Mouse (Mus musculus) left cerebral cortex, postnatal 14 days (tissue): ENCODE measurements at regions not wholly inside any gene's neighbourhood (a gene's known extent, or its start where the extent isn't known, plus 50 kb on each side); places are given as distances from the start of the nearest gene placed in this dataset.

ENCODE experiments used
- DNase-seq, 2 experiments: peaks; one replicate each; pipeline ENCODE4 v3.0.0; 2021 to 2022; ENCODE audit warnings: low spot score in 2 of 2, mixed read lengths in 1 of 2
- intact Hi-C: fragments of 180-260 bp; cut with DNase I; formaldehyde crosslinking; loops from one replicate; pipeline ENCODE4 v1.15.1; 2025

DNA sequence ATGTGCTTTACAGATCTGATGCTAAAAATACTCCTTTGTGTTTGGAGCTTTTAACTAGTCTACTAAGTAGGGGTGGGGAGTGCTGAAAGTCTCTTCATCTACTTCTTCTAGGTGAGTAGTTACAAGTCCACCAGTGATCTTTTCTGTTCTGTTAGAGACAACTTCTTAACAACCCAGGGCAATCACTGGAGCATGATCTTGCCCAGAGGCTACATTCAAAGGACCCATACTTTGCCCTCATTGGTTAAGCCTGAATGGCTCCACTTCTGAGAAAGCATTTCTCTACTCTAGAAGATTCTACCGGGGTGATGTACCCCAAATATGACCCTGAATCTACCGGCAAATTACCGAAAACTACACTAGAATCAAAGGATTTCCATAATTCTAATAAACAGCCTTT, 390.2 kb downstream of the Lpin1 start:
- intact Hi-C loops = no loop called here
- DNase-seq = no peak

DNA sequence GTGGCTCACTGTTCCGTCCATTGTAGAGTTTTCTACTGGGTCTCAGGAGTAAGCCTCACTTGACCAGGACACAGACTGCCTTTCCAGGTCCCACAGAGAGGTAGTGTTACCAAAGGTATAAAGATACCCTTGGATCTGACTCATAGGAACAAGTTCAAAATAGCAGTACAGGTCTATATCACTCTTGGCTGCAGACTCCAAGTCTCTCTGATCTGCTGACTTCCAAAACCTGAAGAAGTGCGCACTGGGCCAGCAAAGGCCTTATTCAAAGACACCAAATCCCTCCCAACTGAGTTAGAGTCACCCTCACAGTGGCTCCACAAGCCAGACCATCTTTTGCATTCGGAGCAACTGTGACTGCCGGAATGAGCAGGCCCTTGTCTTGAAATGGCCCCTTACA, 391.9 kb downstream of the Lpin1 start:
- intact Hi-C loops = no loop called here

DNA sequence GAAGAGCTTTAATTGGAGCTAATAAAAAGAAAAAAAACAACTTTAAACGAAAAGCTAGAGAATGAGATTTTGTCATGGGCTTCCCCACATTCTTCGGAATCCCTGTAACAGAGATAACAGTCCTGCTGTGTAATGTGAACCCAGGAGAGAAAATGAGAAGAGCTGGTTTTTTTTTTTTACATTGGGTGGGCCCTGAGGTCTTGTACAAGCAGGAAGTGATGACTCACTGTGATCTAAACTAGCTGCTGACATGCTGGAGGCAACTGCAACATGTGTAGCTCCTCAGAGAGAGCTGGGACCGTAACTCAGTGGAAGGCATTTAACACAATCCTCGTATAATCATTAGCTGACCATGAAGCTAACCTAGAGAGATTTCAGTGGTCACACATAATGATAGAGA, 393.8 kb upstream of the Trib2 start:
- DNase-seq = no peak
- intact Hi-C loops = no loop called here

More for the DNA sequence above, 391.9 kb downstream of the Lpin1 start:
- DNase-seq = no peak

DNA sequence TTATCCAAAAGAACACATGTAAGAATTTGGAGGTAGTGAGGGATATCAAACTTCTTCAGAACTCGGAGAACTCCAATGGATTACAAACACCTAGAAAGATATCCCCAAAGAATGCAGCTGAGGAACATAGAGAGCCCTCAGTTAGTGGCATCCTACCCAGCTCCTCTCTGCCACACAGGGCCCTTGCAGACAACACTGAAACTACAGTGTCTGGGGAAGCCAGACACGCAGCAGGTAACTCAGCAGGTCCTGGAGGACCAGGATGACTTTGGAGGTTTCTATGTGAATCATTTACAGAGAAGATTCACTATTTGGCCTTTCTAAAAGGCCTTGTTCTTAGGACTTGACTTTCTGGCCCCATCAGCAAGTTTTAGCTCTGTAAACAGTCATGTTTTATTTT, 393.4 kb upstream of the Trib2 start:
- intact Hi-C loops = no loop called here
- DNase-seq = no peak

DNA sequence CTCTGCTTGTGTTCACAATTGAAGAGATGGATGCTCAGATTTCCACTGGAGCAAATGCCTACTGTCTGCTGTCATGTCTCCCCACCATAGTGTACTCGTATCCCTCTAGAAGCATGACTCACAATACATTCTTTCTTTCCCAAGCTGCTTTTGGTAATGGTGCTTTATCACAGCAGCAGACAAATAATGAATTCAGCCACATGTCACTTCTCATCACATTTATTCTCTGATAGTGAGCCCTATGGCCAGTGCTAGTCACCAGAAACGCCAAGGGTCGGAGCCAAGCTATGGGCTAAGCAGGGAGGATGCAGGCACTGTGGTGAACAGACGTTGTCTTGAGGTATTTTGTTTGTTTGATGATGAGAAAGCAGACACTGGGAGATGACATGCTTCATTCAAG, 388.2 kb upstream of the Trib2 start:
- DNase-seq = no peak
- intact Hi-C loops = no loop called here

DNA sequence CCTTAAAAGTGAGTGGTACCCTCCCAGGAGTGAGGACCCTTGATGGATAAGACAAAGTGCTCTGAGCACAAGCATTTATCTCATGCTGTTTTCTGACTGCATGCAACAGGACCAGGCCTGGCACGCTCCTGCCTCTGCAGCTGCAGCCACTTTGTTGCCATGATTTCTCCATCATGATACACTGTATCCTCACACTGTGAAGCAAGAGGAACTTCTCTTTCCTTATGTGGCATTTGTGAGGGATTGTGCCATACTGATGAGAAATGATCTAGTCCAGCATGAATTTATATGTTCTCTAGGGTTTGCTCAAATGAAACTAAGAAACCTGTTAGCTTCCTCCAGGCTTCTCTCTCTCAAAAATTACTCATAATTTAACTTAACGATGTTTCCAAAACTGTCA, 380.2 kb upstream of the Trib2 start:
- no peak for DNase-seq

DNA sequence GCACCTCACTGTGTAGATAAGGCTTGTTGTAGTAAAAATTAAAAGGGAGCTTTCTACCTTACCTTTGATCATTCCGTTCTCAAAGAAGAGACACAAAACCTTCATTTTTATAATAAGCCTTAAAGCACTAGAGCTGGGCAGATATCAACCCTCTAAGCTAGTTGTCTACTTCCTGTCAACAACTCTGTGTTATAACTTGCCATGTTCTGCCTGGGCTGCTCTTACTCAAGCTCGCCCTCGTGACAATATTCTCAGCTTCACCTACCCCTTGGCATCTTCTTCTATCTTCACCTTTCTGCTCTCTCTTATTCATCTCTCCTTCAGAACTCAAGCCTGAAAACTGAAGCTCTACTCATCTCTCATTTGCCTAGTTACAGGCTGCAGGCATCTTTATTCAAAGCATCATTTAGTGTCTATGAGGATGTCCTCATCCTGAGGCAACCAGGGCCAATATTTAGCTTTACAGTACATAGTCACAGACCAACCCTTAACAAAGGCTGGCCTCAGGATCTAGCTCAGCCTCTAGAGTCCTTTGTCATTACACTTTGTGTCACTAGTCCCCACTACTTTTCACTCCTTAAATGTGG, 375.2 kb upstream of the Trib2 start:
- no peak for DNase-seq
- intact Hi-C loops = no loop called here

More for the DNA sequence above, 380.2 kb upstream of the Trib2 start:
- intact Hi-C loops = no loop called here

DNA sequence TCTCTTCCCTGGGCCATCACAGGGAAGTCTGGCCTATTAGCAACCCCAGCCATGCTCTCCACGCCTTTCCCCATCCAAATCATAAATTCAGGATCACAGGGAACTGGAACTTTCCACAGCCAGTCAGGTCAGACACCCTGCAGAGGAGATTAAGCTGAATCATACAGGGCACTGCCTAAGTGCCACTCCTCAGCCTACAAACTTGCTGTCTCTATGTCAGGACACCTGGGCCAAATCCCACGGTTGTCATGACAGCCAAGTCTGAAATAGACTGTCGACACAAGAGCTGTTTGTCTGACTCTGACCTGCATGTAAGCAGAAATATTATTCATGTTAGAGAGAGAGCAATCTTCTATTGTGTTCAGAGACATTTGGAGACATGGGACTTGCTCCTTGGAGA, 374.0 kb upstream of the Trib2 start:
- no peak for DNase-seq
- intact Hi-C loops = no loop called here

DNA sequence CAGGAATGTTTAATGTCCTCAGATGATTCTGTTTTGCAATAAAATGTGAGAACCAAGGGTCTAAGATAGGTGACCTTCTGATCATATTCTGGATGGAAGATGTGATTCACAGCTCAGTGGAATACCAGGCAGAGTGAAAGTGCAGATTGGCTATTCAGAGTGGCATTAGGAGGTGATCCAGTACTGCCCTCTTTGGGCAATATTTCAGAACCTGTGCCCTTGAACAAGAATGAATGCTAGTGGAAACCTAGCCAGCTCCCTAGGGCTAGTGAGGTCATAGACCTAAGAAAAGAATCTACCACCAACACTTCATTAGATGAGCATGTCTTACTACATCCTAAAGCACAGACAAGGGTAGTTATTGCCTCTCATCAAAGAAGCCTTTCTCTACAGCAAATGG, 372.7 kb upstream of the Trib2 start:
- intact Hi-C loops = no loop called here
- DNase-seq = no peak

DNA sequence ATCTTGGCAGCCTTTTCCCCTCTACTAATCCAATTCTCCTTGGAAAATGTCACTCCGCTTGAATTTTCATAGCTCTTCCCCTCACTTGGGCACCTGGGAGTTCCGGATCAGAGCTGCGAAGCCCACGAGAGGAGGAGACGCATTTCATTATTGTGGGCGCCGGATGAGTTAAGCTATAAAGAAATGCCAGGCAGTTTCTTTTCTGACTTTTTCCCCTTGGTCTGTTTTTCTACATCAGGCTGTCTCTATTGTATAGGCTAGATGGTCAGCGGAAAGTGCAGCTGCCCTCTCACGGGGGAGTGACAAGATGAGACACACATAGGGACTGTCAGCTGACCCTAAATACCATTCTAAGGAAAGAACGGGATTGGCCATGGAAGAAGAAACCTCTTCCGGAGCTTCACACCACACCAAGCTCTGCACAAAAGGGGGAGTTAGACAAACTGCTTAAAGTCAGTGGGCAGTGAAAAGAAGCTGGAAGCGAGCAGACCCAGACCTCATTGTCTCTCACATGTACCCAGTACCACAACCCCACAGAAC, 369.3 kb upstream of the Trib2 start:
- no peak for DNase-seq
- intact Hi-C loops = no loop called here

DNA sequence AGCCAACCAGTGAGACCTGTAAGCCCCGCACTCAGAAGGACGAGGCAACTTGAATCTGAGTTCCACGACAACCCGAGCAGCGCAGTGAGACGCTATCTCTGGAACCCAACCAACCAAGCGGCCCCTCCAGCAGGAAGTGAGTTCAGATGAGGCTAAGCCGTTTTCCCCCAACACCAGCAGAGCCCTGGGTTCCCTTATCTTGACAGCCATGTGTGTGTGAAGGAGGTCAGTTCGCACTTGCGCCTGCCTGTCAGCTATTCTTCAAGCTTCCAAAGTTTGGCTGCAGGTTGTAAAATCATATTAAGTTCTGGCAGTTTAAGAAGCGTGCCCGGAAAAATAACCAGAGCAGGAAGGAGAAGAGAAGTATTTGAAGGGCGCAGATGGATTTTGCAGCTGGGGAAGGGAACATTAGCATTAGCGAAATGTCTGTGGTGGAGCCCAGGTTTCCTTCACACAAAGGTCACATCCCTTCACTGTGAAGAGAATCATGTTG, 368.8 kb upstream of the Trib2 start:
- intact Hi-C loops = no loop called here
- no peak for DNase-seq

DNA sequence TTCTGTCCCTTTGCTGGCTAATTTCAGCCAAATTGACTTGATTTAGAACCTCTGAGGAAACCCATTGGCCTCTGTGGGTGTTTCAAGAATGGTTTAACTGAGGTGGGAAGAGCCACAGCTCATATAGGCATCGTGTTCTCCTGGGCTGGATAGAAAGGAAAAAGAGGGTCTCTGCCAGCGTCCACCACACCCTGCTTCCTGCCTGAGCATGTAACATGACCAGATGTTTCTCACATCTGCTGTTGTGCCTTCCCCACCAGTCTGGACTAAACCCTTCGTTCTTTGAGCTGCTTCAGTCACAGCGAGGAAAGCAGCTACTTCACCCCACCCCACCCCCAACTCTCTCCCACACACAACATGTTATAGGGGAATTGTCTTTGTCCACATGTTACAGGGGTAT, 366.3 kb upstream of the Trib2 start:
- no peak for DNase-seq
- intact Hi-C loops = no loop called here

DNA sequence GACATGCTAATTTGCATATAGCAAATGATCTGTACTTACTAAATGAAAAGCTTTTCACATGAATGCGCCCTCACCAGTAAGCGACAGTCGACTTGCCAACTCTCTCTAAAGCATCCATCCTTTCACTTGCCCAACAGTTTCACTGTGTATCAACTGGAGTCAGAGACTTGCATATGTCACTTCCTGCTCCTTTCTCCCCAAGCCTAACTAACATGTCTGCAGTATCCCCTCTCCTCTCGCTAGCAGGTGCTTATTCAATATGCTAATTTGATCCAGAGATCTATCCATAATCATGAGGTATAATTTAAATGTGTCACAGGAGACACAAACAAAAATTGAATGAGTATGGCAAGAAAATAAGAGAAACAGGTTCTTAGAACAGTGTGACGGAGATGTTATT, 364.9 kb upstream of the Trib2 start:
- intact Hi-C loops = no loop called here
- no peak for DNase-seq

DNA sequence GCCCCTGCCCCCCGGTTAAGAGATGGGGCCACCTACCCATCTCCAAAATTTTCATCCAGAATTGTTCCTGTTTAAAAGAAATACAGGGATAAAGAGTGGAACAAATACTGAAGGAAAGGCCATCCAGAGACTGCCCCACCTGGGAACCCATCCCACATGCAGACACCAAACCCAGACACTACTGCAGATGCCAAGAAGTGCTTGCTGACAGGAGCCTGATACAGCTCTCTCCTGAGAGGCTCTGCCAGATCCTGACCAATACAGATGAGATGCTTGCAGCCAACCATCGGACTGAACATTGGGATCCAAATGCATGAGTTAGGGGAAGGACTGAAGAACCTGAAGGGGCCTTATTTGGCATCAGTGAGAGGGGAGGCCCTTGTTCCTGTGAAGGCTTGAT, 363.2 kb upstream of the Trib2 start:
- intact Hi-C loops = no loop called here
- no peak for DNase-seq

DNA sequence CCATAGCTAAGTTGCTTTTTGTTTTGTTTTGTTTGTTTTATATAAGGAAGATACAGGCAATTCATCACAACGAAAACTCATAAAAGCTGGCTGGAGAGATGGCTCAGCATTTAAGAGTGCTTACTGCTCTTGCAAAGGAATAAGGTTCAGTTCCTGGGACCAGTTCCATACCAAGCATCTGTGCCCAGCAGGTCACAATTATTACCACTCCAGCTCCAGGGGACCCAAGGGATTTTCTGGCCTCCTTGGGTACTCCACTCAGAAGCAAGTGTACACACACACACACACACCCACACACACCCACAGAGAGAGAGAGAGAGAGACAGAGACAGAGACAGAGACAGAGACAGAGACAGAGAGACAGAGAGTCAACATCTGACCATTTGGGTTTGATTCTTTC, 359.6 kb upstream of the Trib2 start:
- intact Hi-C loops = no loop called here
- DNase-seq = no peak

DNA sequence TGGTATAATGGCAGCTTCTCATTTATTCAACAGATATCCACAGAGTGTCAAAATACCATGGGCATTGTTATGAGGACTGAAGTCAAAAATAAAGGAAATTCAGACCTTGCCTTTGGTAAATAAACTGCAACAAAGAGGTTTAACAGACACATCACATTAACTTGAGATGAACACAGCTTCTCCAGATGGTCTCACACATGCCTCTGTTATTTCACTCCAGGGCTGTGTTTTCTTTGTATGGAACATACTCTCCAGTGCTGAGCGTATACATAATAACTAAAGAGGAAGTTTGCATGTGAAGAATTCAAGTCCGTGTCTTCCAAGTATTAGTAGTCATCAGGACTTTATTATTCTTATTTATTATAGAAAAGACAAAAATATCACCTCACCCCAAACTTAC, 355.5 kb upstream of the Trib2 start:
- no peak for DNase-seq
- intact Hi-C loops = no loop called here

DNA sequence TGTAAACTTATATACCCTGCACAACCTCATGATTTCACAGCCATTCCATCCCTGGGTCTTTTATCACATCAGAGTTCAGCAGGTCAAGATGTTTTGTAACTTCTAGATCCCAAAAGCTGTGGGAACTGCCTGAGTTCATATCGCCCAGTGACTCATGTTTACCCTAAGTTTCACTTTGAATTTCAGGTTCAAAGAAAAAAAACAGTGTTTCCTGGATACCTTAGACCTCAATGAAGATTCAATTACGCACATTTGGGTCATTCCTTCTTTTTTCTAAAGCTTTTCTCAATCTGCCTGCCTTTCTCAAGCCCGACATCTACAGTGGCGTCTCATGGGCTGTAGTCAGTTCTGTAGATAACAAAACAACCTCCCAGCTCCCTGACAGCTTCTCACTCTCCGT, 354.9 kb upstream of the Trib2 start:
- intact Hi-C loops = no loop called here
- DNase-seq = no peak

DNA sequence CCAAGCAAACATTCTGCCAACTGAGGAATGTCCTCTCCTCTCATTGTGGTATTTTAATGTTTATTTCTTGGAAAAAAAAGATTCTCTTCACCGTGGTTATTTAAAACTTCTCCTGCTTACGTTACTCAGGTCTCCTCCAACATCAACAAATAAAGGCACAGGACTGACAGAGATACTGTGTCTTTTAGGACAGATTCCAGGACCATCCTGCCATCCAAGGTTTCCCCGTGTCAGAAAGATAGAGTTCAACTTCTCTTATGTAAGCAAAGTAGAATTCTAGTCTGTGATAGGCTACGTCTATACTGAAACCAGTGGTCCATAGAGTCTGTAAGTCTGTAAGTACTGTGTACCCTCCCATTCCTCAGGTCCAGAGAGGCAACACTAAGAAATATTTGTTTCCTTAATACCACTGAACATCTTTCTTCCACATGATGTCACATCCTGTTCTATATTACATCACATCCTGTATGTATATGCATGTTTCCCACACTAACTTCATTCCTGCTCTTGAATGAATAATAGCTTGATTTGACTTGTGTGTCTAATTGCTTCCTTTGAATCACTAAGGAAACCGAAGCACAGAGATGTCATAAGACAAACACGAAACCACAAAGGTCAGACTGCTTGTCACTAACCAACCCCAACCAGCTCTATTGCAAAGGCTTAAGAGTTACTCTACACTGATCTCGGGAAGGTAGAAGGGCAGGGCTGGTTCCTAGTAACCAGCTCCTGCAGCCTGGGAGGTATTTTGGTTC, 353.2 kb upstream of the Trib2 start:
- intact Hi-C loops = no loop called here

DNA sequence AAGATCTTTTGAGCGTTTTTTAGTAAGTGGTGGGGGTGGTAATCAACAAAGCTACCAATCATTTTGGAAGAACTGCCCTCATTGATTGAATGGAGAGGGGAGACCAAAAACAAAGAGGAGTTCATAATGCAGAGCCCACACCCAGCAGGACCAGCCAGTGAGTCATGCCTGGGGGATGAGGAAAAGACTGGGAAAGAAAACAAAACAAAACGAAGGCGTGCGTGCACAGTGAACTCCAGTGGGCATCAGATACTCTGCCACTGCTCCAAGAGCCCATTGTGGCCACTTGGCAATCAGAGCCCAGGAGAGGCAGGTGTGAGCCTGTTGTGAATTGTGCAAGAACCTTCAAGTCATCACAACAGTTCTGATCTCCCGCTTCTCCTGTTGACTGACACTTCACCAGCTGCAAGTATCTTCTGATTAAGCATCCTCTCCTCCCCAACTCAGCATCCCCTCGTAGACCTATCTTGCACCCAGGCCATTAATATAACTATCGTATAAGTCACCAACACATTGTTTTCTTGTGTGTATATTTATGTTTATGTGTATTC, 351.1 kb upstream of the Trib2 start:
- no peak for DNase-seq
- intact Hi-C loops = no loop called here

More for the DNA sequence above, 353.2 kb upstream of the Trib2 start:
- DNase-seq = no peak

DNA sequence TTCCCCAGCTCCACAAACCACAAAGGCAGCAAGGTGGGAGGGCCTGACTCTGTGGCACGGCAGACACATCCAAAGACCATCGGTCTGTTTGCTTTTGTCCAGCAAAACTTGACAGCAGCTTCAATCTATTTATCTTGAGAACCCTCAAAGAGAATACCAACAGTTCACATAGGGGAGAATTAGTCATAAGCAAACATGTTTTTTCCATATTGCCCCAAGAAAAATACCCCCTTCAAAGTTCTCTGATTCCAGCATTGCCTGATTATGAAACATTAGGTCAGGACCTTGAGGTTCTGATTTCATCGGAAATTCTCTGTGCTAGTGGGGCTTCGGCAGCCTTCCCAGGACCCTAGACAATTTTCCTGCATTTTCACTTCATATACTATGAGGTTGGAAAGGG, 348.4 kb upstream of the Trib2 start:
- intact Hi-C loops = no loop called here

DNA sequence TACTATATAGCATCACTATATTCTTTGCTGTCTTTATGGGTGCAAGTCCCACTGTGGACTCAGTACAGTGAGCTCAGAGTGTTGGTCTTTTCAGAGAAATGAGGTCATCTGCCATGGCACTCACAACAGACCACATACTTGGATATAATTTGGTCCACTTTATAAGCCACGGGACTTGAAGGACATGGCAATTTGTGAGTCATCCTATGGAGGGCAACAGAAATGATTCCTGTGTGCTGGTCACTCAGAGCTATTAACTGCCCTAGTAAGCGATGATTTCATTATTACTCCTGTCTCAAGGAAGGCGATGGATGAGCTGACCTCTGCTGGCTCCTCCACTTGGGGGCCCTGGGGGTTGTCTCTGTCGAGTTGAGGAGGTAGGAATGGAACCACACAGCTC, 345.2 kb upstream of the Trib2 start:
- intact Hi-C loops = no loop called here
- DNase-seq = no peak

More for the DNA sequence above, 348.4 kb upstream of the Trib2 start:
- no peak for DNase-seq
